Mouse (Mus musculus): Measurements from ENCODE around the gene Tenm3.

DNA sequence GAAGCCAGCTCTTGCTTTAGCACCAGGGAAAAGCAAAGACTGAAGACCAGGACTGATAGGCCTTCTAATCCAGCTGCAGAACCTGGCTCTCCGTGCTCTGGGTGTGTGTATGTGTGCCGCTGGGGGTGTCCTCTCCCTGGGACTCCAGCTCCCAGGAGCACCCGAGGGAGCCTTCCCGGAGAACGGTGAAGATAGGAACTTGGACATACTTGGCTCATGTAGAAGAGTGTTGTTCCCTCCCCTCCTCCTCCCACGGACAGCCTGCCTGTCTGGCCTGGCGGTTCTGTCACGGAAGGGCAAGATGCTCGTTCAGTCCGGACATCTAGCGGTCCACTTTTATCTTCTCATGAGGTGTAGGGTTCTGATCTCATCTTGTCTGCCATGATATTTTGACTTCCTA is 622.4 kb downstream of the Tenm3 start:
- TF ChIP-seq CTCF (IDR thresholded peaks at IDR 0.05; ENCODE audit: control insufficient read depth, insufficient read depth, insufficient read length) (no peak), MYOG (IDR thresholded peaks at IDR 0.05; ENCODE audit: control insufficient read depth, extremely low read depth, insufficient read length) (no peak), MAX (IDR thresholded peaks at IDR 0.05) (no peak), USF1 (IDR thresholded peaks at IDR 0.05; ENCODE audit: low read depth) (no peak)
